Mouse (Mus musculus) liver, embryonic 14 days (tissue): ENCODE results near the gene Scn4a. TPM values are rescaled to one million over a fixed set of nuclear protein-coding genes. Genes with fewer than 3 reads are reported as not detected.

Experiments
- polyA plus RNA-seq: library from polyadenylated mRNA; depleted of rRNA; stranded (reverse); fragments of >200 nt; gene quantifications from 2 replicates; pipeline ENCODE4 v1.2.3, GENCODE M21; 2012; rRNA removed

The Scn4a gene
- 0.01 and 0.03 TPM in 2 replicates for polyA plus RNA-seq

GRCm38 (mm10) chr11:106353188-106353587 is at the start of gene Scn4a:
Gene Scn4a (minus strand): TSS chr11:106353288.

GRCm38 (mm10) chr11:106387791-106388216 is 34.7 kb upstream of the Scn4a start, which contains the start of gene Icam2:
Gene Icam2 (minus strand): TSS chr11:106388075.

GRCm38 (mm10) chr11:106365366-106365765 is 12.3 kb upstream of the Scn4a start, which contains the start of gene Prr29:
Gene Prr29 (plus strand): TSS chr11:106365472.

DNA sequence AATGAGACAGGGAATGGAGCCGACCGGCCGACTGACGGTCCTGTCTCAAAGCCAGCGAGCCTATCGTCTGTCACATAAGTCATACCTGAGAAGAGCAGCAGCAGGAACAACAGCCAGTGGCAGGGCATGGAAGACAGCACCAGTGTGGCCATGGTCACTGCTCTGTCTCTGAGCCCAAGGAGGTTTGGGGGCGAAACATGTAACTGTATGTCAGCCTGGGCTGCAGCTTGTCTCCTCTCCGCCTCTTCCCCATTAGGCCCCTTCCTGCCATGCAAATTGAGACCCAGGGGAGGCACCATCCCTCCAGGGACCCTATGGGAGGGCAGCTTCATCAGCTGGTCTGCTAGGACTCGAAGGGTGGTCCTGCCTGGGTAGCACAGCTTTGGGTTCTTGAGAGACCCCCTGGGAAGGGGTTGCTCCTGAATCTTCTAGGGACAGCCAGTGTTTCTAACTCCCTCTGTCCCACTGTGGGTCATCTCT is 38.7 kb downstream of the Scn4a start, which contains the start of gene Cd79b:
TSS of gene Cd79b (minus strand) at position 430 of the 480 bp plus-strand sequence.

GRCm38 (mm10) chr11:106301765-106302164 is 51.3 kb downstream of the Scn4a start, which contains the start of gene Gh:
Gene Gh (minus strand): TSS chr11:106301865.

GRCm38 (mm10) chr11:106276454-106276853 is 76.6 kb downstream of the Scn4a start, which contains the start of gene Tcam1:
Gene Tcam1 (plus strand): TSS chr11:106276672.

DNA sequence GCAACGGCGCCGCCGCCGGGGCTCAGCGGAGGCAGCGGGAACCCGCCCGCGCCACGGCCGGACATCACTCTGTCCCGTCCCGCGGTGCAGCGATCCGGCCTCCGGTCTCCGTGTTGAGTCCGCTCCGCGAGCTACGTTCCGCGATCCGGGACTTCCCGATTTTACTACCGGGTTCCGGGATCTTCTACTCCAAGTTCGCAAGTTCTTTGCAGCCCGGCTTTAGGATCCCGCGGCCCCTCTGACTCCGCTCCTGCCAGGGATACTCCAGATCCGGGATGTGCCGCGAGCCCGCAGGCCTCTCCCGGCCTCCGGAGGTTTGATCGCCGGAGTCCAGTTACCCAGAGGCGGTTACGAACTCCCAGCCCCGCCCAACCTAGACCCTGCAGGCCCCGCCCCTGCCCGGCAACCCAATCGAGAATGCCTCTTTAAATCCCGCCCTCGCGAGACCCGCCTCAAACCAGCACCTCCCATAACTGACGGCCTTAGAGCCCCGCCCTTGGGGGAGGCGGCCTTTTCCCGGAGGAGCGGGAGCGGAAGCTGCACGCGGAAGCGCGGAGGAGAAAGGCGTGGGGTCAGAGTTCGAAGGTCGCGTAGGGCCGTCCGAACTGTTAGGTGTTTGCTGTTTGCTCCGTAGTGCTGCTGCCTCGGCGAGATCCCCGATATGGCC is 80.3 kb downstream of the Scn4a start, which contains the start of gene Smarcd2:
TSS of gene Smarcd2 (minus strand) at position 329 of the 667 bp plus-strand sequence.

Other genes with a start within 250 kb of the Scn4a start
- gene Gm10840, start 192.4 kb downstream of the Scn4a start, polyA plus RNA-seq = not detected in 2 replicates
- gene Limd2, start 192.4 kb downstream of the Scn4a start, polyA plus RNA-seq = 23.6 and 28.2 TPM in 2 replicates
- gene Strada, start 151.1 kb downstream of the Scn4a start, polyA plus RNA-seq = 8.8 and 10.2 TPM in 2 replicates
- 21.0 and 21.5 TPM in 2 replicates for gene Ccdc47, start 136.9 kb downstream of the Scn4a start, polyA plus RNA-seq
- gene Ddx42, start 136.4 kb downstream of the Scn4a start, polyA plus RNA-seq = 15.8 and 16.0 TPM in 2 replicates
- gene Ftsj3, start 97.2 kb downstream of the Scn4a start, polyA plus RNA-seq = 29.7 and 30.8 TPM in 2 replicates
- 120 and 129 TPM in 2 replicates for gene Psmc5, start 97.1 kb downstream of the Scn4a start, polyA plus RNA-seq
- 34.1 and 35.7 TPM in 2 replicates for gene Smarcd2, start 80.3 kb downstream of the Scn4a start, polyA plus RNA-seq
- 0.15 and 0.16 TPM in 2 replicates for gene Tcam1, start 76.6 kb downstream of the Scn4a start, polyA plus RNA-seq
- gene Gh, start 51.4 kb downstream of the Scn4a start, polyA plus RNA-seq = 0.03 TPM in 1 of 2 replicates, not detected in the other
- gene Cd79b, start 38.5 kb downstream of the Scn4a start, polyA plus RNA-seq = 2.7 and 4.1 TPM in 2 replicates
- gene Prr29, start 12.2 kb upstream of the Scn4a start, polyA plus RNA-seq = not detected in 2 replicates
- gene Icam2, start 34.8 kb upstream of the Scn4a start, polyA plus RNA-seq = 11.7 and 15.2 TPM in 2 replicates
- gene Ern1, start 134.6 kb upstream of the Scn4a start, polyA plus RNA-seq = 4.4 and 5.1 TPM in 2 replicates